Mouse (Mus musculus): ENCODE results near the gene Rusc2.

GRCm38 (mm10) chr4:43342443-43342842 lies 39.3 kb upstream of the Rusc2 start:
- TF ChIP-seq POLR2A (IDR thresholded peaks at IDR 0.05; ENCODE audit: borderline replicate concordance, extremely low read depth, low read depth, low read length) (no peak), CTCF (IDR thresholded peaks at IDR 0.05; ENCODE audit: insufficient read depth, low read length) (no peak)
